ENCODE assay signal across 14 mouse cellular contexts in genomic region chr16:63658302-63658974, GRCm38 (mm10).
DNase-seq lines count a peak whose midpoint lies in the region; ATAC-seq lines count a peak whose summit lies in the region.
"Had no signal": no experiment of that assay in that cellular context is flagged by ENCODE, and none has a peak within 500 bp of the region (broad histone marks: within the 10 kb centered on the region; RNA-seq: fewer than 3 reads in every experiment).

No protein-coding gene starts in this region.

- peaks cover 2% of the 10 kb centered on the region; the same call in 1 of the 2 replicates for H3K4me1 ChIP-seq in midbrain, embryonic 16.5 days (ENCODE audit: control insufficient read depth, insufficient read depth, low read length)
- H3K4me1 ChIP-seq in midbrain, embryonic 10.5 days: peaks cover 4% of the 10 kb centered on the region; the same call in 1 of the 2 replicates
- peaks cover 14% of the 10 kb centered on the region for H3K4me1 ChIP-seq in embryonic facial prominence, embryonic 10.5 days
- peaks cover 7% of the 10 kb centered on the region for H3K4me1 ChIP-seq in hindbrain, embryonic 10.5 days (replicated peaks)
- H3K4me1 ChIP-seq in neural tube, embryonic 12.5 days: no peaks in the 10 kb centered on the region; the same call in 1 of the 2 replicates
- H3K4me1 ChIP-seq: intestine, embryonic 15.5 days had no signal

- H3K27ac ChIP-seq in midbrain, embryonic 16.5 days (ENCODE audit: low read length): no peak overlapping the region
- H3K27ac ChIP-seq in midbrain, embryonic 10.5 days (replicated peaks): no peak overlapping the region
- no peak overlapping the region; the same call in 1 of the 2 replicates for H3K27ac ChIP-seq in embryonic facial prominence, embryonic 10.5 days (replicated peaks)
- peak overlapping the region; percentile 23; the same call in 1 of the 2 replicates for H3K27ac ChIP-seq in hindbrain, embryonic 10.5 days
- H3K27ac ChIP-seq in neural tube, embryonic 12.5 days: no peak overlapping the region
- H3K27ac ChIP-seq: intestine, embryonic 15.5 days had no signal

- no peaks in the 10 kb centered on the region for H3K36me3 ChIP-seq in midbrain, embryonic 16.5 days (ENCODE audit: control insufficient read depth, insufficient read depth, low read length)
- no peaks in the 10 kb centered on the region for H3K36me3 ChIP-seq in midbrain, embryonic 10.5 days
- no peaks in the 10 kb centered on the region for H3K36me3 ChIP-seq in embryonic facial prominence, embryonic 10.5 days (replicated peaks)
- H3K36me3 ChIP-seq in hindbrain, embryonic 10.5 days: no peaks in the 10 kb centered on the region
- no peaks in the 10 kb centered on the region for H3K36me3 ChIP-seq in neural tube, embryonic 12.5 days
- H3K36me3 ChIP-seq: intestine, embryonic 15.5 days had no signal

- H3K4me3 ChIP-seq in midbrain, embryonic 16.5 days (ENCODE audit: low read depth, low read length): no peak overlapping the region
- H3K4me3 ChIP-seq in midbrain, embryonic 10.5 days: no peak overlapping the region
- H3K4me3 ChIP-seq in embryonic facial prominence, embryonic 10.5 days: no peak overlapping the region
- no peak overlapping the region for H3K4me3 ChIP-seq in hindbrain, embryonic 10.5 days
- no peak overlapping the region for H3K4me3 ChIP-seq in neural tube, embryonic 12.5 days
- H3K4me3 ChIP-seq: intestine, embryonic 15.5 days had no signal

- H3K9ac ChIP-seq in midbrain, embryonic 16.5 days (ENCODE audit: low read depth, low read length): no peak overlapping the region
- no peak overlapping the region for H3K9ac ChIP-seq in neural tube, embryonic 12.5 days
- H3K9ac ChIP-seq: intestine, embryonic 15.5 days had no signal

- peak; percentile 36; the same call in 1 of the 2 replicates for ATAC-seq in midbrain, embryonic 16.5 days
- ATAC-seq in neural tube, embryonic 12.5 days (ENCODE audit: low FRiP score, low read depth): peak; percentile 84
- ATAC-seq: intestine, embryonic 15.5 days had no signal

- no peak overlapping the region for H3K4me2 ChIP-seq in midbrain, embryonic 16.5 days (ENCODE audit: low read length)
- H3K4me2 ChIP-seq in neural tube, embryonic 12.5 days (replicated peaks): no peak overlapping the region
- H3K4me2 ChIP-seq: intestine, embryonic 15.5 days had no signal

- no peak for DNase-seq in midbrain, embryonic 10.5 days (ENCODE audit: low spot score)
- peak; percentile 11 for DNase-seq in embryonic facial prominence, embryonic 10.5 days (ENCODE audit: low spot score)
- DNase-seq in hindbrain, embryonic 10.5 days (ENCODE audit: low spot score): no peak
- DNase-seq in spleen, postnatal 36 days (ENCODE audit: low spot score in 2 of 2): no peak
- DNase-seq in left cerebral cortex, adult 18-20 months (ENCODE audit: low spot score in 2 of 2): no peak
- DNase-seq in gastrocnemius, adult 8-10 months (ENCODE audit: low spot score in 2 of 2): no peak
- DNase-seq: cerebellum, postnatal 10 days; gastrocnemius, postnatal 14 days; kidney, postnatal 14 days; liver; right cerebral cortex, postnatal 4 days had no signal

- H3K9me3 ChIP-seq in midbrain, embryonic 16.5 days (replicated peaks; ENCODE audit: control insufficient read depth, low read length, poor library complexity, severe bottlenecking): no peaks in the 10 kb centered on the region
- no peaks in the 10 kb centered on the region for H3K9me3 ChIP-seq in midbrain, embryonic 10.5 days (replicated peaks)
- no peaks in the 10 kb centered on the region for H3K9me3 ChIP-seq in embryonic facial prominence, embryonic 10.5 days
- no peaks in the 10 kb centered on the region for H3K9me3 ChIP-seq in hindbrain, embryonic 10.5 days
- no peaks in the 10 kb centered on the region for H3K9me3 ChIP-seq in neural tube, embryonic 12.5 days
- H3K9me3 ChIP-seq: intestine, embryonic 15.5 days had no signal

- WGBS in midbrain, embryonic 16.5 days: 57% methylated on average over 4 of the region's 4 CpGs
- 68% methylated on average over 4 of the region's 4 CpGs for WGBS in midbrain, embryonic 10.5 days
- WGBS in embryonic facial prominence, embryonic 10.5 days: 22% methylated on average over 4 of the region's 4 CpGs
- WGBS in hindbrain, embryonic 10.5 days: 43% methylated on average over 4 of the region's 4 CpGs
- WGBS in neural tube, embryonic 12.5 days: 12% methylated on average over 4 of the region's 4 CpGs

- no peaks in the 10 kb centered on the region for H3K27me3 ChIP-seq in midbrain, embryonic 16.5 days (ENCODE audit: control insufficient read depth, insufficient read depth, low read depth, low read length)
- no peaks in the 10 kb centered on the region for H3K27me3 ChIP-seq in midbrain, embryonic 10.5 days (ENCODE audit: low read depth, poor library complexity, severe bottlenecking)
- H3K27me3 ChIP-seq in embryonic facial prominence, embryonic 10.5 days (replicated peaks; ENCODE audit: low read depth, poor library complexity, severe bottlenecking): no peaks in the 10 kb centered on the region
- H3K27me3 ChIP-seq in hindbrain, embryonic 10.5 days (ENCODE audit: insufficient read depth, poor library complexity, severe bottlenecking): no peaks in the 10 kb centered on the region
- no peaks in the 10 kb centered on the region for H3K27me3 ChIP-seq in neural tube, embryonic 12.5 days (replicated peaks)
- H3K27me3 ChIP-seq: intestine, embryonic 15.5 days had no signal
